Mouse (Mus musculus): Measurements from ENCODE around the gene Sclt1.

- no peak for TF ChIP-seq EP300 (optimal IDR thresholded peaks at IDR 0.05)
- no peak for TF ChIP-seq CTCF (IDR thresholded peaks at IDR 0.05; ENCODE audit: low read depth)
These were observed 160.1 kb downstream of the Sclt1 start for GRCm38 (mm10) chr3:41582256-41582655.

Data from stomach, postnatal 0 days (tissue).